Mouse (Mus musculus): Measurements from ENCODE around the gene Spc24.

DNA sequence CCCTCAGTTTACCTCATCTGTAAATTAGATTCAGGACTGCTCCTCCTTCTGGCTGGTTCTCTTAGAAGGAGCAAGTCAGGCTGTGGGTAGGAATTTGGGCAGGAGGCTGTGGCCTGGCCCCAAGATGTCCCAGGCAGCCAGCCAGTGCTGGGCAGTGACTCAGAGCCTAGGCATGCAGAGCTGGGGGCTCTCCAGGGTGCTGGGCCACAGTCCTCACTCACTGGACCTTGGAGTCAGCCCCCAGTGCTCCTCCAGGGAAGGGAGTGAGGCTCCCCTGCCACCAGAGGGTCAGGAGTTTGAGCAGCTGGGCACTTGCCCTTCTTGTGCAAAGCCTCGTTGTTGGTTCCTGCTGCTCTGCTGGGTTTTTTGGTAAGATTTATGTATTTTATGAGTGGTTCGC lies 6.1 kb downstream of the Spc24 start:
- TF ChIP-seq GATA1 (IDR thresholded peaks at IDR 0.05; ENCODE audit: low read length) (no peak), TAL1 (IDR thresholded peaks at IDR 0.05; ENCODE audit: low read length) (no peak)
